Mouse (Mus musculus): ENCODE data around the gene Cmah. TPM values are rescaled to one million over a fixed set of nuclear protein-coding genes. Genes with fewer than 3 reads are reported as not detected.
"Not testable (repeated sequence)": the region's sequence is repeated elsewhere in the genome, so short reads cannot be mapped to it uniquely, and the experiment has no call there.

Gene Cmah
- total RNA-seq, 2 experiments from 2014 or later, result 1.3 to 2.3 TPM

DNA sequence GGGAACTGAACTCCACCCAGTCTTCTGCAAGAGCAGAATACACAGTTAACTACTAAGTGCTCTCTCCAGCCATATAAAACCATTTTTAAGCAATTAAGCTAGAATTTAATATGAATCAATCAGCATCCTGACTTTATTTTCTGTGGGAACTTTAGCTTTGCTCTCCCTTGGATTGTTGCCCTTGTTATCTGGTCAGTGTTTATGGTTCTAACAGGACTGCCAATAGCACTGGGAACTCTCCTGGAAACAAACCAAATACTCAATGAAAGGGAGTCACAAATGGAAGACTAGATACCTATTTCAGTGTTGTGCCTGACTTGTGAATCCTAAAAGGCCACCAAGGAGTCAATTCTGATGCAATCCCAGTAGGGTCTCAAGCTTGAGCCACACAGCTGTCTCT is 12.7 kb downstream of the Cmah start:
- ATAC-seq (replicated peaks; ENCODE audit: poor library complexity), result no peak

DNA sequence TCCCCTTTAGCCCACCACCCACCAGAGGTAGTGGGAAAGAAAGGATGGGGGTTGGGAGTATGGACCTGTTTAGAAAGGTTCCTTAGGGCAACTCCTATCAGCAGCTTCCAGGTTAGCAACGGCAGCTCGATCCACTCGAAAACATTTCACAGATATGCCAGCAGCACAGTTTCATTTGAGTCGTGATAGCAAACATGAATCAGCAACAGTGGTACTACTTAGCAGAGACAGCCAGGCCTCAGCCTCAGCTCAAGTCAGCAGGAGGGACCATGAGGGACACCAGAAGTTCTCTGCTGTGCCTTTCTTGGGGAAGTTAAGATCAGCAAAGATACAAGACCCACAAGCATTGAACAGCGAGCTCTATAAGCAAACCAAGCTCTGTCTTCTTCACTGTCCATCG is 13.3 kb downstream of the Cmah start:
- no peak for ATAC-seq (replicated peaks; ENCODE audit: poor library complexity)

DNA sequence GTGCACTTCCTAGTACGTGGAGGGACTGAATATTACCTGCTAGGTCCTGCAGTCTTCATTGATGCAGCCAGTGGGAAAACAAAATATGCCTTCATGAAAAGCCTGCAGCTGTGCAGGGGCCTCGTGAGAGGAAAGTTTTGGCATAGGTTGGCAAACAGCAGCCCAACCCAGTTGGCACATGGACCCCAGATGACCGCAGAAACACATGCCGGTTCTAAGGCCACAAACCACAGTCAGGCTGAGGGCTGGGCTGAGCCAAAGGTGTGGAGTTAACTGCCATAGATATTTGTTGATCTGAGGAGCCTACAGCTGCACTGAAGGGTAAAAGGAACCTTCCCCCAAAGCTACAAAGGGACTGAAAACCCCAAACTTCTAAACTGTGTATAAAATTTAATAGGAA is 14.9 kb downstream of the Cmah start:
- ATAC-seq (replicated peaks; ENCODE audit: poor library complexity), result peak; percentile 60

DNA sequence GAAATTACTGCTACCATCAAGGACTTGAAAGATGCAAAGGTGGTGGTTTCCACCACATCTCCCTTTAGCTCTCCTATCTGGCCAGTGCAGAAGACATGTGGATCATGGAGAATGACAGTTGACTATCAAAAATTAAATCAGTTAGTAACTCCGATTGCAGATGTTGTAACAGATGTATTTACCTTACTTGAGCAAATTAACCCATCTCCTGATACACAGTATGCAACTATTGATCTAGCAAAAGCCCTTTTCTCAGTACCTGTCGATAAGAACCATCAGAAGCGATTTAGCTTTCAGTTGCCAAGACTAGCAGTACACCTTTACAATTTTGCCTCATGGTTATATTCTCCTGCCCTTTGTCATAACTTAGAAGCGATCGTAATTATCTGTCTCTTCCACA is 25.8 kb downstream of the Cmah start:
- no peak for ATAC-seq (replicated peaks; ENCODE audit: poor library complexity)

DNA sequence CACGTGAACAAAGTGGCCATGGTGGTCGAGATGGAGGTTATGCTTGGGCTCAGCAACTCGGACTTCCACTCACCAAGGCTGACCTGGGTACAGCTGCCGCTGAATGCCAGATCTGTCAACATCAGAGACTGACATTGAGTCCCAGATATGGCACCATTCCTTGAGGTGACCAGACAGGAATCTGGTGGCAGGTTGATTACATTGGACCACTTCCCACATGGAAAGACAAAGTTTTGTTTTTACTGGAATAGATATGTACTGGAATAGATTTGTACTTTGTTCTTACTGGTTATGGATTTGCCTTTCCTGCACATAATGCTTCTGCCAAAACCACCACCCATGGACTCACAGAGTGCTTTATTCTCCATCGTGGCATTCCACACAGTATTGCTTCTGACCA is 27.5 kb downstream of the Cmah start:
- ATAC-seq (replicated peaks; ENCODE audit: poor library complexity), result no peak

DNA sequence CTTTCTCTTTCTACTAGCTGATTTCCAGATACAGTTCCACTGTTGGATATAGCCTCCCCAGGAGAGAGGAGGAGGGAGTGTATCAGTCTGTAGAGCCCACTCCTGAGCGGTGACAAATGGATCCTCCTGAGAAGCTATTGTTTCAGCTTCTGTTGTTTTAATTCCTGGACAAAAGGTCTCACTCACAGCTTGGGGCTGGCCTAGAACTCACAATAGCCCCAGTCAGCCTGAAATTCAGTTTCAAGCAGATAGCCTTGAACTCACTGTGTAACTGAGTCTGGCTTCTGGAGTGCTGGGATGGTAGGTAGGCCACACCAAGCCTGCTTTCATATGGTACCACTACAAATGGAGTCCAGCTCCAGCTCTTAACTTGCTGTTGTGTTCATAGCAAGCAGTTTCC is 32.0 kb downstream of the Cmah start:
- ATAC-seq (replicated peaks; ENCODE audit: poor library complexity), result no peak

DNA sequence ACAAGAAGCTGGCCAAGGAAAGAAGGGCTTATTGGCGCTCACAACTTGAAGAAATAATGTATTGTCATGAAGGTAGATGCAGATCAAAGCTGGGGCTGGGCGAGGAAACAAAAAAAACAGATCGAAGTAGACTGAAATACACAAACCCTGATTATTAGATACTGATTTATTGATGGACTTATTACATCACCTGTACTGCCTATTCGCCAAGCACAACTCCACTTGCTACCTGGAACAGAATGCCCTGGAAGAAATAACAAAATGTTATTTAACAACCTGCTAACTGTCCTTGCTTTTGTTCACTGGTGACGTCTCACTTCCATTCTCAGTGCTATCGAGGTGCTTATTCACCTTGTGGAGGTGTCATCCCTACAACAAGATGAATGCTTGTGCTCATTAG is 38.0 kb downstream of the Cmah start:
- ATAC-seq (replicated peaks; ENCODE audit: poor library complexity), result no peak

DNA sequence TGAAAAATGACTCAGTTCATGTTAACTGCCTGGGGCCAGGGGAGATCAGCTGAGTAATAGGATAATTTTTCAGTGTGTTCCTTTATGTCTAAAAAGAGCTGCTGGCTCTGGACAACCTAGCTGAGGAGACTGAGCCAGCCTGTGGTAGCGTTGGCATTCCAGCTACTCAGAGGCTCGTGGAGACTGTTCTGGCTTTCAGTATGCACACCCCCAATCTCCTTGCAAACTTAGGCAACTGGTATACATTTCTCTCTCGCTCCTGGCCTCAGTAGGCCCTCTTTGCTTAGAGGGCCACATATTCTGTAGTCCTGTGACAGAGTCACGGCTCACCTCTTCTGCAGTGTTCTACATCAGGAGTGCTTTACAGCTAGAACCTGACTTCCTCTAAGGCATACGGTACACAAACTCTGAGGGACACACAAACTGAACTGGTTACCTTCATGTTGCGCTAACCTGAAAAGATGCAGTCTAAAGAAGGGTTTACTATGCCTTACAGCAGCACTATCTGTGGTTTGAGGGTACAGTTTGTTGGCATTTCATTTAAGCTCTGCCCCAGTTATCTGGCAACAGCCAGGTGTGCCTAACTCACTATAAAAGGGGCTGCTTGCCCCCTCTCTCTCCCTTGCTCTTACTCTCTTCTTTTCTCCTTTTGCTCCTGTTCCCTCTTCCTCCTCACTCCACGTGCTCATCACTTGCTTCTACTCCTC is 45.8 kb downstream of the Cmah start:
- ATAC-seq (replicated peaks; ENCODE audit: poor library complexity), result no peak

DNA sequence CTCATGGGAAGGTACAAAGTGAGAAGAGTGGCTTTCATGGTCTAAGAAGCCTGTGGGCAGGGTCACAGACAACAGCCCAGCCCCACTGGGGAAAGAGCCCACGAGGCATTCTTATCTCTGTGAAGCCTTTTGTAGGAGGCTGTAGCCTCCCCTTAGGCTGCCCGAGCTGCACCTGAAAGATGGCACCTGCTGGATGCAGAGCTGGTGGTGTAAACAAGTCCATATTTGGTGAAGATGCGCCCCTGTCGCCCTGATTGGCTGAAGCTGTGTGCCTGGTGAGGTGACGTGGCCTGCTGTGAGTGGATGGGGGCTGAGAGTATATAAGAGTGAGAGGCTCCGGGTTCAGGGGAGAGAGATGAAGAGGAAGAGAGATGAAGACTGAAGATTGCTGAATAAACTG is 47.4 kb downstream of the Cmah start:
- ATAC-seq (replicated peaks; ENCODE audit: poor library complexity), result not testable (repeated sequence)

DNA sequence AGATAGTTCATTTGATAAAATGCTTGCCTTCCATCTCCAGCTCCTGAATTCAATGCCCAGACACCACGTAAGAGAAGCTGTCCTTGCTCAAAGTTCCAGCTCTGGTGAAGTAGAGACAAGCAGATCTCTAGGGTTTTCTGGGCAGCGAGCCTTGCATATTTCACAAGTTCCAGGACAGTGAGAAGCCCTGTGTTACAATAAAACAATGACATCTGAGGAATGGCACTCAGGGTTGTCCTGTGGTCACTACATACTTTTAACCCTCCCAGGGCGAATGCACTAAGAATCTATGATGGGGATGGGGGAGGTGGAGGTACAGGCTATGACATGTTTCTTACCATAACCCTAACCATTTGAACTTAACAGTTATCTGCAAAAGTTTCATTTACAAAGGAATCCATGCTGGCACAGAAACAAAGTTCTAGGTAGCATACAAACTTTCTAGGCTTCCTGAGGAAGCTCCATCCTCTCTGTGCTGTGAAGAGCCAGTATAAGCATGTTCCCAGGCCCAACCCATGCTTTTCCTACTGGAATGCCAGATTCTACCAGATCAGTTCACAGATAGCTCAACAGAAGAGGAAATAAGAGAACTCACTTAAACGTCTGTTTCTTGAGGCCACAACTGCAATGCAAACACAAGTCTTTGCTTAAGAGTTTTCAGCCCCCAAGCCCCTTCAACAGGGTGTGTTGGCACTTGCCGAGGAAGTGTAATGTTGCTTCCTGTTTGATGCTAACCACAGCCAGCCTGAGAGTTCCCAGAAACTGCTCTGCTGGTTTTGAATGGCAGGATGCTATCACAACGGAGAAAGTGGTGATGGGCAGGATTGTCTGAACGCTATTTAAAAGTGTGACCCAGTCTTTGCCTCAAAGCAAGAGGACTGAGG is 48.4 kb downstream of the Cmah start:
- ATAC-seq (replicated peaks; ENCODE audit: poor library complexity), result peak; percentile 57

DNA sequence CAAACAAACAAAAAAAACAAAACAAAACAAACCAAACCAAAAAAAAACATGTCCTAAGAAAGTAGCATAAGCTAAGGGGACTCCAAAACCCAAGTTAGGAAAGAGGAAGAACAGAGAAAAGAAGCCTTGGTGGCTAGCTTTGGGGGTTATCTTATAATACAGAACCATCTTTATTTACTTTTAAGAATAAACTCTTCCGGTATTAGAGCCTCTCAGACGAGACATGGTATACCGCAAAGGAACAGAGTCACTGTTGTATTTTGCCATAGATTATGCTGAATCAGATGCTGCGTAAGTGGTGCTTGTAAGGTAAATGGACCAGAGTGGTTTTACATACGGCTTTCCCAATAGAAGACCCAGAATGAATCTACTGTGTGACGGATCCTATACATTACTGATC is 53.5 kb downstream of the Cmah start:
- ATAC-seq (replicated peaks; ENCODE audit: poor library complexity), result peak; percentile 92

DNA sequence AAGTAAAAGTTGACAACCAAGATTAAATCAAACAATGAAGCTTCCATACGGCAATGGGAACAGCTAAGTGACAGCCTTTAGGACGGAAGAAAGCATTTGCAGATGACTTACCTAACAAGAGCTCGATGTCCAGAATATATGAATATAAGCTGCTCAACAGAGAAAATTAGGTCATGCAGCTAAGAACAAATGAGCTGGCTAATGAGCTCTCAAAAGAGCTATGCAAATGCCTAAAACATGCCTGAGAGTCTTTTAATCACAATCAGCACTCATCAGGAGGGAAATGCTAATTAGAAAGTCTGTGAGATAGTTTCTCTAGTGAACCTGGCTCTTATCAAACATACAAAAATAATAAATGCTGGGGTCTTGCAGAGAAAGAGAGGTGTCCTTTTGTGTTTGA is 56.7 kb downstream of the Cmah start:
- no peak for ATAC-seq (replicated peaks; ENCODE audit: poor library complexity)

DNA sequence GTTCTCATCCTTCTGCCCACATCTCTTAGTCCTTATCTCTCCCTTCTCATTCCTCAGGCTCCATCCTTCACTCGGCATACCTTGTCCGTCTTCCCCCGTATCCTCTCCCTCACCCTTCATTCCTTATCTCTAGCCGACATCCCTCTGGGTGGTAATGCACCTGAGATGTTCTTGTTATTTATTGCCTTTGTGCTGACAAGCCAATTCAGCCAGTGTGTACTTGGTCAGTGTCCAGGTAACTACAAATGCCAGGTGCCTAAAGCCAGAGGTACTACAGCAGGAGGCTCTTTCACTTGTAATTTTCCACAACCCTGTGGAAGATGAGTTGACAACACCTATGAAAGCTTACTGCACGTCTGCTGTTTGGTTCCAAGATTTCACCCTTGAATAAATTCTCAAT is 64.7 kb downstream of the Cmah start:
- no peak for ATAC-seq (replicated peaks; ENCODE audit: poor library complexity)

DNA sequence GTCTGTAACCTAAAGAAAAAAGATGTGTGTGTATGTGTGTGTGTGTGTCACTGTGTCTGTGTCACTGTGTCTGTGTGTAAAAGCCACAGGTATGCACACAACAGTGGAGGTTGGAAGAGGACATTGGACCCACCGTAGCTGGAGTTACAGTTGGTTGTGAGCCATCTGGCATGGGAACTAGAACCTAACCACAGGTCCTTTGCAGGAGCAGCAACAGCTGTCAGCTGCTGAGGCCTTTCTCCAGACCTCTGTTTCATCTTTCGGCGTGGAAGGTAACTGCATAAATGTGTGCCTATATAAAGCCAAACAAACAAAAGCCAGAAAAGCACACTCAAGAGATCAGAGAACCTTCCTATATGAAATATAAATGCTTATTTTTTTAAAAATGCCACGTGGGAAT is 65.5 kb downstream of the Cmah start:
- peak; percentile 34; the same call in 1 of the 2 replicates for ATAC-seq (replicated peaks; ENCODE audit: poor library complexity)

DNA sequence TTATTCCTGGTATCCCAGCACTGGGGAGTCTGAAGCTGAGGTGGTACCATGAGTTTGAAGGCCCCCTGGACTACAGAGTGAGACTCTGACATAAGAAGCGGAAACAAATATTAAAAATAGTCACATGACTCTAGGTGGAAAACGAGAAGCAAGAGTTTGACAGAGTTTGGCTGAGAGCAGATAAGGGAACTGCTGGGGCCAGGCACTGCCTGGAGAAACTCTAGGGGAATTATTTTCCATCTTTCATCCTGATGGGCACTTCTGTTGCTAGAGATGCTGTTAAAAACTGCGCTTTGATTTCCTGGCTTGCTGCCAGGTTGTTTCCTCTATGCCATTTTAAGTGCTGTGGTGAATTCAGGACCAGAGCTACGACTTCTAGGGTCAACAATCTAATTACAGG is 65.9 kb downstream of the Cmah start:
- ATAC-seq (replicated peaks; ENCODE audit: poor library complexity), result peak; percentile 85

DNA sequence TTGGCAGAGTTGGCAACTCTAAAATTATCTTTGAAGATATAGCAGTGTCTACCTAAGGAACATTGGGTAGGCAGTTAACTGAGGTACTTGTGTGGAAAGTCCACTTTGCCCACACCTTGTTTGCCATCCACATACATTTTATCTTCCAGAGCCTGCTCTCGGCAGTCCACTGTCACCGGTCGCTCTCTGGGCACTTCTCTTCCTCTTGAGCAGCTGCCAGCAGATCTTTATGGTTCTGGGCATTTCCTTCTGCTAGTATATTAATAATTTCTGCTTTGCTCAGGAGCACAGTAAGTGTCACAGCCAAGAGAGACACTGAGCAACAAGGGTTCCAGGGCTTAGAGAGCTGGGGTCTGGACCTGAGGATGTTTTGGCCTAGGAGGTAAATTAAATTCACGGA is 68.6 kb downstream of the Cmah start:
- ATAC-seq (replicated peaks; ENCODE audit: poor library complexity), result no peak

DNA sequence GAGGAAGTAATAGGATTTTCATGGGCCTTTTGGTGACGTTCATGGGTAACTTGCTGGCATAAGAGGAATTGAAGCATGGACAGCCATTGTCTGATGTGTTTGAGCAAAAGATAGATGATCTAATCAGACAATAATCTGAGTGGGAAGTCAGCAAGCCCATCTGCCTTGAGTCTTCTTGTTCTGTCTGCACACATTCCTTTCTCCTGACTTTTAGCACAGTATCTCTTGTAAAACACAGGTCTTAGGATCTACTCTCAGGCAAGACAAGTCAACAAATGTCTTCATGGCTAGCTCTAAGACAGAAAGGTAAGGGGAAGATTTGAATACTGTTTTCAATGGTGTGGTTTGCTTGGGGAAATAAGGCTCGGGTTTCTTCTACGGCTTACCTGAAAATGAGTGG is 70.0 kb downstream of the Cmah start:
- ATAC-seq (replicated peaks; ENCODE audit: poor library complexity), result no peak

DNA sequence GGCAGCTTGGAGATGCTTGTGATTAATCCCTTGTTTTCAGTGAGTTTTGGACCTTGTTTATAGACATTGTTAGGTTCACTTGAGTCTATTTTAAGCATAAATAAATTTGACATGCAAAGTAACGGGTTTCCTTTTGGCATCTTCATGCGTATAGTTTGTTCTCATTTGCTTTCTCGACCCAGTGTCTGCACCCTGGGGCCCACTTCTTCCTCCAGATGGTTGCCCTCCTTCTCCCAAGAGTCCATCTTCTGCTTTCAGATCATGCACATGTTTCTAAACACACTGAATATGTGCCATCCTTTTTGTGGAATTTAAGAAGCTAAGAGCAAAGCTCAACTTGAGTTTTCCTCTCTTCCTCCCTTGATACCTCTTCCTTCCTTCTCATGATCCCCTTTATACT is 71.3 kb downstream of the Cmah start:
- no peak for ATAC-seq (replicated peaks; ENCODE audit: poor library complexity)

DNA sequence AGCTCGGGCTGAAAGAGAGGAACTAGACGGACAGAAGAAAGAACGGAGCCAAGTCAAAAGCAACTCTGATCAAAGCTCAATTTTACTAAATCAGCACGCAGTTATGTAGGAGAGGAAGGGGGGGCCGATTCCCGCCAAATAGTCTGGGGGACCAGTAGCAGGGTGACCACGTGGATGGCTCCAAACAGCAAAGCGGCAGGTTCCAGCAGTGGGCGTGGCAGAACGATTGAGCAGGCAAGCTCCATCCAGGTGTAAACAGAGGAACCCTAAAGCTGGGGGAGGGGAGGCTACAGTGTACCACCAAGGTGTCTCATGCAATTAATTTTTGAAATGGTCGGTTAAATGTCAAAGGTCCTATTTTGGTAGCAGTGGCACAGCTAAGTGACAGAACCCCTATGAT is 74.6 kb downstream of the Cmah start:
- not testable (repeated sequence) for ATAC-seq (replicated peaks; ENCODE audit: poor library complexity)

DNA sequence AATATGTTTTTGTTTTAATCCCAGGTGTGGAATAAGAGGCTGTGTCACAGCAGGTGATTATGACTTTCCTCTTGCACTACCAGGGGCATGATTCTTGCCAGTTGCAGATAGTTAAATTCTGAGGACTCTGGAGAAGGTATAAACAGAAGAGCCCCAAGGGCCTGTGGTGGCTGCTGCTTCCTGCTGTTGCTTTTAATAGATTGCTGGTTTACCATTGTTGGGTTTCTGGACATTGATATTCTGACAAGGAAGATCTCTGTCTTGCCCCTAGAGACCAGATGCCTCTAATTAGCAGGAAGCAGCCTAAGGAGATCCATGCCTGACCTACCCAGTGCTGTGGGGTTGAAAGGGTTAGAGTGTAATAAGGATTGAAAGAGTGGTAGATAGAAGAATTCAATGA is 75.8 kb downstream of the Cmah start:
- ATAC-seq (replicated peaks; ENCODE audit: poor library complexity), result peak; percentile 60

DNA sequence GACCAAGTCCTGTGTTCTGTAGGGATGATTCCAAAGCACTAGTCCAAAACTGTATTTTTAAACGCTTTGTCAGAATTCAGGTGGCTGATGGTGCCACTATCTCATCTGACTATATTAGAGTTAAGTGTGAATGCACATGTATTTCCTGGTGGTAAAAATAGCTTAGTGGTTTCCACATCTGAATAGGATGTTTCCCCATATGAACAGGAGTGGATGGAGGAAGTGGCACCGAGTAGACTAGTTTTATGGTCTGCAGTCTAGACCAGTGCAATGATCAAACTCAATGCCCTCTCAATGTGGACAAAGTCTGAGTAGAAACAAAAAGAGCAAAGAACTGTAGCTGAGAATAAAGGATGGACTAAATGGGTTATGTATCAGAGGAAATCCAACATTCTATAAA is 79.6 kb downstream of the Cmah start:
- ATAC-seq (replicated peaks; ENCODE audit: poor library complexity), result peak; percentile 87

DNA sequence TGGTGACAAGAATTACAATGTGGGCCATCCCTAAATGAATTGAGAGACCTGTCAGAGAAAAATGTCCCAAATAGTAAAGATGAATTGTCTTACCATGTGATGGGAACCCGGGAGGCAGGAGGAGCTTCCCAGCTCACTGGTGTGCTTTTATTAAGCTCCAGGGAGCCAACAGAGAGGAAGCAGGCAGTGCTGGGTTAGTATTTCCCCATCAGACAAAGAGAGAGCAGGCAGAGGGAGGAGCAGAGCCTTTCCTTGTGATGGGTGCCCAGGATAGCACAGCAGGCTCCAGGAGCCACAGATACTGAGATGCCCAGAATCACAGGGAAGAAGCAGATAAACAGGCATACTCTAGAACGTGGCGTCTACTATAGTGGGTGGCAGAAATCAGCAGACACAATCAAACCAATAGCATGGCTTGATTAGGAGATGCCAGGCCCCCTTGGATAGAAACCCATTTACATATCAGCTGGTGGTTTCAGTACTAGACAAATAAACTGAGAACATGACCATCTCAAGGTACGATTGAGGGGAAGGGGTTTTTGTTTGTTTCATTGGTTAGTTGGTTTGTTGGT is 87.5 kb downstream of the Cmah start:
- no peak for ATAC-seq (replicated peaks; ENCODE audit: poor library complexity)

Data from megakaryocyte progenitor cell, adult 5-6 weeks (primary cell).